Mouse (Mus musculus) heart, embryonic 15.5 days (tissue): ENCODE results near the gene Mmp28. TPM values are rescaled to one million over a fixed set of nuclear protein-coding genes. Genes with fewer than 3 reads are reported as not detected.

Source experiments
- ATAC-seq: fragments of 200-750 bp; cut with Nextera tagmentation; replicated peaks from 2 replicates; pipeline ENCODE4 v1.8.0; 2017; ENCODE audit warnings: low read depth, moderate TSS enrichment; ENCODE audit not compliant: insufficient number of reproducible peaks, insufficient read depth, low FRiP score
- H3K27ac ChIP-seq: fragments of 300-500 bp; sonication (generic); 2 replicates; pipeline ENCODE4 v1.5.1; 2015; ENCODE audit warnings: mild to moderate bottlenecking, inconsistent platforms
- H3K27me3 ChIP-seq: fragments of 300-500 bp; sonication (generic); 2 replicates; pipeline ENCODE4 v1.6.1; 2015; ENCODE audit warnings: inconsistent platforms
- H3K36me3 ChIP-seq: fragments of 300-500 bp; sonication (generic); 2 replicates; pipeline ENCODE4 v1.6.1; 2015; ENCODE audit warnings: mild to moderate bottlenecking, inconsistent platforms
- H3K4me1 ChIP-seq: fragments of 300-500 bp; sonication (generic); replicated peaks from 2 replicates; pipeline ENCODE4 v1.6.1; 2015; ENCODE audit warnings: inconsistent platforms
- H3K4me2 ChIP-seq: fragments of 300-500 bp; sonication (generic); 2 replicates; pipeline ENCODE4 v1.6.1; 2015; ENCODE audit warnings: inconsistent platforms, mild to moderate bottlenecking, moderate library complexity
- H3K4me3 ChIP-seq: fragments of 300-500 bp; sonication (generic); 2 replicates; pipeline ENCODE4 v1.5.1; 2015; ENCODE audit warnings: mild to moderate bottlenecking, inconsistent platforms
- H3K9ac ChIP-seq: fragments of 300-500 bp; sonication (generic); 2 replicates; pipeline ENCODE4 v1.6.1; 2015; ENCODE audit warnings: mild to moderate bottlenecking, inconsistent platforms
- H3K9me3 ChIP-seq: fragments of 300-500 bp; sonication (generic); replicated peaks from 2 replicates; pipeline ENCODE4 v1.6.1; 2016; ENCODE audit warnings: inconsistent platforms
- WGBS: fragments of 180-500 bp; shearing (Covaris S2); methylation state at CpG from one replicate; pipeline ENCODE4 v1.1.7; 2015; ENCODE audit warnings: mixed read lengths; 5-methylcytosine and 5-hydroxymethylcytosine counted together
- polyA plus RNA-seq: library from polyadenylated mRNA; unstranded; fragments of >200 nt; fragmentation: Nextera tagmentation; extraction: Ambion mirVana; gene quantifications from 2 replicates; pipeline ENCODE4 v1.2.1, GENCODE M21; 2015

Mmp28 gene
- polyA plus RNA-seq, 1 experiment from 2014 or later, result 3.8 TPM

GRCm38 (mm10) chr11:83445001-83445400 is 17.9 kb downstream of the Mmp28 start:
- peak overlapping the region; percentile 65 for H3K4me2 ChIP-seq
- no peaks in the 10 kb centered on the region for H3K9me3 ChIP-seq
- H3K36me3 ChIP-seq, result no peaks in the 10 kb centered on the region
- H3K9ac ChIP-seq, result peak overlapping the region; percentile 29; the same call in 1 of the 2 replicates
- no peak overlapping the region for H3K27ac ChIP-seq
- 28% methylated on average over 19 of the region's 19 CpGs for WGBS
- peaks cover 54% of the 10 kb centered on the region for H3K27me3 ChIP-seq
- H3K4me3 ChIP-seq, result peak overlapping the region; percentile 34
- peaks cover 81% of the 10 kb centered on the region for H3K4me1 ChIP-seq
- ATAC-seq, result no peak

- Histone ChIP-seq H3K36me3 (no peaks in the 10 kb centered on the region), H3K27me3 (peaks cover 54% of the 10 kb centered on the region), H3K27ac (no peak overlapping the region), H3K4me2 (no peak overlapping the region), H3K4me1 (peaks cover 70% of the 10 kb centered on the region), H3K9ac (no peak overlapping the region), H3K4me3 (no peak overlapping the region), H3K9me3 (no peaks in the 10 kb centered on the region)
- WGBS, result 5% methylated on average over 7 of the region's 7 CpGs
- ATAC-seq, result no peak
These were observed 19.0 kb downstream of the Mmp28 start for GRCm38 (mm10) chr11:83443824-83444223.

- 11% methylated on average over 29 of the region's 29 CpGs for WGBS
- no peak overlapping the region for H3K9ac ChIP-seq
- H3K36me3 ChIP-seq, result no peaks in the 10 kb centered on the region
- H3K4me1 ChIP-seq, result peaks cover 59% of the 10 kb centered on the region
- ATAC-seq, result no peak
- H3K27me3 ChIP-seq, result peaks cover 54% of the 10 kb centered on the region
- peak overlapping the region; percentile 56 for H3K4me2 ChIP-seq
- peak overlapping the region; percentile 32 for H3K4me3 ChIP-seq
- H3K27ac ChIP-seq, result no peak overlapping the region
- no peaks in the 10 kb centered on the region for H3K9me3 ChIP-seq
These were observed 20.1 kb downstream of the Mmp28 start for GRCm38 (mm10) chr11:83442596-83443267.

DNA sequence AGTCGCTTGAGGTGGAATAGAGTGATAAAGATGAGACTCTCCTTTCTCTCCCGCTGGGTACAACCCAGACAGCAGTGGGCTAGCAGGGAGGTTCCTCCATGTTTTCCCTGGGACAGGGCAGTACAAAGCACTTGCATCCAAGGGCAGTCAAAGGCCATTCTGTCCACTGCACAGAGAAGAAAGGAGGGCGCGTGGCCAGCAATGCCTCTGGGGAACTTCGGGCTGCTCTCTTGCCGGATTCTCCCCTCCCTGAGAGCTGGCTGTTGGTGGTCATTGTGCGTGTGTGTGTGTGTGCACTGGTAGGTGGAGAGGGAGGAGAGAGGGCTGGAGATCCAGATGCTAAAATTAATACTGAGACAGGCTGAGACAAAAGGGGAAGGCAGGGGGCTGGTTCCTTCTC is 21.6 kb downstream of the Mmp28 start:
- peaks cover 52% of the 10 kb centered on the region for H3K27me3 ChIP-seq
- peak; percentile 28 for ATAC-seq
- peak overlapping the region; percentile 53 for H3K9ac ChIP-seq
- H3K4me3 ChIP-seq, result peak overlapping the region; percentile 58
- WGBS, result 22% methylated on average over 7 of the region's 7 CpGs
- no peaks in the 10 kb centered on the region for H3K9me3 ChIP-seq
- no peaks in the 10 kb centered on the region for H3K36me3 ChIP-seq
- H3K27ac ChIP-seq, result peak overlapping the region; percentile 71
- peaks cover 45% of the 10 kb centered on the region for H3K4me1 ChIP-seq
- H3K4me2 ChIP-seq, result peak overlapping the region; percentile 85

GRCm38 (mm10) chr11:83440081-83441064 is 22.5 kb downstream of the Mmp28 start:
- H3K4me3 ChIP-seq, result peak overlapping the region; percentile 58
- H3K4me1 ChIP-seq, result peaks cover 45% of the 10 kb centered on the region
- H3K27me3 ChIP-seq, result peaks cover 43% of the 10 kb centered on the region
- H3K27ac ChIP-seq, result peak overlapping the region; percentile 71; the same call in 1 of the 2 replicates
- WGBS, result under 1% methylated on average over 66 of the region's 75 CpGs
- no peaks in the 10 kb centered on the region for H3K36me3 ChIP-seq
- no peaks in the 10 kb centered on the region for H3K9me3 ChIP-seq
- H3K4me2 ChIP-seq, result peak overlapping the region; percentile 85
- peak; percentile 88 for ATAC-seq
- H3K9ac ChIP-seq, result peak overlapping the region; percentile 53

DNA sequence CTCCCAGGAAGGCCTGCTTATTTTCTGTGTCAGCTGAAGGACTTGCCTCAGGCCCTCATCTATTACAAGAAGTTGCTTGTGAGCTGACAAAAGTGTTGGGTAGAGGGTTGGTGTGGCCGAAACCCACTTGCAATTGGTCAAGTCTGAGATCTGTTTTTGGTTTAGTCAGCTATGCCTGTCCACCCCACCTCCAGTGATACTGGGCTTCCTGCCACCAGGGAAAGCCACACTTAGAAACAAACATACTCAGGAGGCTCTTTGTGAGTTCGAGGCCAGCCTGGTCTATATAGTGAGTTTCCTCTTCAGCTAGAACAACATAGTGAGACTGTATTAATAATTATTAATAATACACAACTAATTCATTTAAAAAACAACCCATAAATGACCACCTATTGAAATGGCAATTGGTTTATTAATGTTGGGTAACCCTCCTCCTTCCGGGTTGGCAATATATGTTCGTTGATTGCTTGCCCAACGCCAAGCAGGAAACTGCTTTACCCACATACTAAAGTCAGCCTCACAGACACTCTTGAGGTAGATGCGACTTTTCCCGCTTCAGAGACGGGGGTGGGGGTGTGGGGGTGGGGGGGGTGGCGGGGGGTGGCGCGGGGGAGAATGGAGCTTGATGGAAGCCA is 23.3 kb downstream of the Mmp28 start:
- 28% methylated on average over 11 of the region's 11 CpGs for WGBS
- H3K36me3 ChIP-seq, result no peaks in the 10 kb centered on the region
- peak overlapping the region; percentile 85 for H3K4me2 ChIP-seq
- no peak overlapping the region for H3K27ac ChIP-seq
- H3K27me3 ChIP-seq, result peaks cover 35% of the 10 kb centered on the region
- H3K4me3 ChIP-seq, result peak overlapping the region; percentile 58
- H3K9ac ChIP-seq, result no peak overlapping the region
- H3K9me3 ChIP-seq, result no peaks in the 10 kb centered on the region
- no peak for ATAC-seq
- H3K4me1 ChIP-seq, result peaks cover 39% of the 10 kb centered on the region

DNA sequence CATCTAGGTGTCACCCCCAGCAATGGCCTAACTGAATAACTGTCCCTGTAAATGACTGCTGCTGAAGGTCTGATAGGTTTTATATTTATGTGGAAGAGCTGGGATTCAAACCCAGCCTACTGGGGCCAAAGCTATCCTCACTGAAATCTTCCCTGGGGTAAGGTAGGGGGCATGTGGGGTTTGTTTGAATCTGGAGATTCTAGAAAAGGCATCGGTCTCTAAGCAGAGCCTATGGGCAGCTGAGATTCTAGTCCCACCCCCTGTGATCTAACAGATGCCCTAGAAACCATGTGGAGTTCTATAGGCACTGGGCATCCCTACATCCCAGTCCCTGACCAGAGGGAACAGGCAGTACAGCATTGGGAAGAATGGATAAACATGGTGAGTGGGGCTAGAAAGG is 25.5 kb downstream of the Mmp28 start, which contains the start of gene 1700020L24Rik:
Gene 1700020L24Rik, plus strand, starts transcription at position 301 of the 400 bp plus-strand sequence.
- WGBS, result 76% methylated on average over 1 of the region's 1 CpGs

GRCm38 (mm10) chr11:83432533-83432932 is 30.3 kb downstream of the Mmp28 start:
- H3K27me3 ChIP-seq, result peaks cover 14% of the 10 kb centered on the region
- H3K4me2 ChIP-seq, result no peak overlapping the region
- no peak overlapping the region for H3K9ac ChIP-seq
- no peaks in the 10 kb centered on the region for H3K36me3 ChIP-seq
- H3K4me3 ChIP-seq, result no peak overlapping the region
- no peak for ATAC-seq
- H3K4me1 ChIP-seq, result peaks cover 19% of the 10 kb centered on the region
- 57% methylated on average over 2 of the region's 2 CpGs for WGBS
- H3K9me3 ChIP-seq, result no peaks in the 10 kb centered on the region
- 0 out of 2 replicates have a peak overlapping the region, but pooled peaks have one; percentile 28 for H3K27ac ChIP-seq

More for the DNA sequence above, 25.5 kb downstream of the Mmp28 start, which contains the start of gene 1700020L24Rik:
- no peaks in the 10 kb centered on the region for H3K36me3 ChIP-seq
- no peak within 1 kb of the TSS for H3K9ac ChIP-seq
- ATAC-seq, result no peak
- H3K27me3 ChIP-seq, result peaks cover 13% of the 10 kb centered on the region
- H3K27ac ChIP-seq, result no peak within 1 kb of the TSS
- H3K4me1 ChIP-seq, result peaks cover 20% of the 10 kb centered on the region
- H3K4me2 ChIP-seq, result no peak within 1 kb of the TSS
- H3K9me3 ChIP-seq, result no peaks in the 10 kb centered on the region
- no peak within 1 kb of the TSS for H3K4me3 ChIP-seq

- H3K4me2 ChIP-seq, result peak within 1 kb of the TSS; percentile 18; the same call in 1 of the 2 replicates
- WGBS, result 55% methylated on average over 5 of the region's 5 CpGs
These were observed 33.5 kb downstream of the Mmp28 start, which contains the start of gene Gas2l2 for GRCm38 (mm10) chr11:83429355-83429754. Gas2l2 (minus strand) TSS chr11:83429455.

DNA sequence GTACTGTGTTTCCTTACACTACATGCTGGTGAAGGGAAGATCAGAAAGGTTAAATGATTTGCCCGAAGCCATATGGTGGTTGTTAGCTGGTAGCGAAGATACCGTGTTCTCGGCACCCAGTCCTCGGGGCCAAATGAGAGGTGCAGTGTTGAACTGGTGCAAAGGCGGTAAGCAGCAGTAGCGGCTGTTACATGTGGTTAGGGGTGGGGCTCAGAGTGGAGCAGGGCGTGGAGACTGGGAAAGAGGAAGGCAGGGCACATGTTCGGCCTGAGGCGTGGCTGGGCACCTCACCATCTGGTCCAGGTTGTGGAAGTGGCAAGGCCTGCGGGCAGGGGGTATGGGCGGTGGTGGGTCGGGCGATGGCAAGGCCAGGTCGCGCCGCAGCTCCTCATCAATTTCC is 35.9 kb downstream of the Mmp28 start:
- no peak overlapping the region for H3K27ac ChIP-seq
- H3K4me3 ChIP-seq, result peak overlapping the region; percentile 19; the same call in 1 of the 2 replicates
- ATAC-seq, result no peak
- peaks cover 21% of the 10 kb centered on the region for H3K4me1 ChIP-seq
- peak overlapping the region; percentile 52 for H3K4me2 ChIP-seq
- H3K27me3 ChIP-seq, result peaks cover 42% of the 10 kb centered on the region
- no peaks in the 10 kb centered on the region for H3K36me3 ChIP-seq
- WGBS, result 29% methylated on average over 17 of the region's 17 CpGs
- no peak overlapping the region; the same call in 1 of the 2 replicates for H3K9ac ChIP-seq
- H3K9me3 ChIP-seq, result no peaks in the 10 kb centered on the region

More at GRCm38 (mm10) chr11:83429355-83429754, 33.5 kb downstream of the Mmp28 start, which contains the start of gene Gas2l2:
- H3K27me3 ChIP-seq, result peaks cover 38% of the 10 kb centered on the region
- no peak within 1 kb of the TSS for H3K27ac ChIP-seq
- H3K4me1 ChIP-seq, result peaks cover 25% of the 10 kb centered on the region
- no peaks in the 10 kb centered on the region for H3K36me3 ChIP-seq
- H3K9me3 ChIP-seq, result no peaks in the 10 kb centered on the region
- ATAC-seq, result no peak
- no peak within 1 kb of the TSS for H3K9ac ChIP-seq
- no peak within 1 kb of the TSS for H3K4me3 ChIP-seq
